Mouse (Mus musculus): ENCODE measurements at regions not wholly inside any gene's neighbourhood (a gene's known extent, or its start where the extent isn't known, plus 50 kb on each side); places are given as distances from the start of the nearest gene placed in this dataset.
"Not testable (repeated sequence)": the region's sequence is repeated elsewhere in the genome, so short reads cannot be mapped to it uniquely, and the experiment has no call there.

DNA sequence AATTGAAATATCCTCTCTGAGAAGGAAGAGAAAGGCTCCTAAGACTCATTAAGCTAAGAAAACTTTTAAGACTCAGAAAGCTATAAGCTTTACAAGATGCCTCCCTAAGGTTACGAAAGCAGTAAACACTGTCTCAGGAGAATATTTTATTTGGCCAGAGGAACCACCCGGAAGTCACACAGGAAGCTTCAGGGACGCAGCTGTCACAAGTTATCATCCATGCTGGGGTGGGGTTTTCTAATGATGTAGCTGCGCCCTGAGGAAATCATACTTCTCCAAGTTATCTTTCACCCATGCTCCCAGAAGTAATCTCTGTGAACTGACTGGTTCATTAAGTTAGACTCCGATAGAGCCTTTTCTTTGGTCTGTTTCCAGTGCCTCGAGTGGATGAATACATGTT, 102.0 kb upstream of the Fam78b start:
- ATAC-seq (ENCODE audit: insufficient number of reproducible peaks, low FRiP score, low TSS enrichment): no peak

DNA sequence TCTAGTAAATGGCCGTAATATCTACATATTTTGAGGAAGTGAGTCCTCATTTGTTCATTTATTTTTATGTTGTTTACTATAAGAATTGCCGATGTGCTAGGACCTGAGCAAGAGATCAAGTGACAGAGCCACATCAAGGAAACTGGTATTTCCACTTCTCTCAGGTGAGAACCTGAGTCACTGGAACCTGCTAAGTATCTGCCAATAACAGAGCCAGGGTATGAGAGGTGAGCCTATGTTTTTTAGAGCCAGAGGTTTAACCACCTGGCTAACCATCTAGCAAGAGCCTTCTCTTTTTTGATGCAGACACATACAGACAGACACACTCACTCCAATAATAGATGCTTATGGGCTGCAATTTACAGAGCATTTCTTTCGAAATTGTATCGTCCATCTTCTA, 101.2 kb upstream of the Fam78b start:
- ATAC-seq (ENCODE audit: insufficient number of reproducible peaks, low FRiP score, low TSS enrichment): no peak

DNA sequence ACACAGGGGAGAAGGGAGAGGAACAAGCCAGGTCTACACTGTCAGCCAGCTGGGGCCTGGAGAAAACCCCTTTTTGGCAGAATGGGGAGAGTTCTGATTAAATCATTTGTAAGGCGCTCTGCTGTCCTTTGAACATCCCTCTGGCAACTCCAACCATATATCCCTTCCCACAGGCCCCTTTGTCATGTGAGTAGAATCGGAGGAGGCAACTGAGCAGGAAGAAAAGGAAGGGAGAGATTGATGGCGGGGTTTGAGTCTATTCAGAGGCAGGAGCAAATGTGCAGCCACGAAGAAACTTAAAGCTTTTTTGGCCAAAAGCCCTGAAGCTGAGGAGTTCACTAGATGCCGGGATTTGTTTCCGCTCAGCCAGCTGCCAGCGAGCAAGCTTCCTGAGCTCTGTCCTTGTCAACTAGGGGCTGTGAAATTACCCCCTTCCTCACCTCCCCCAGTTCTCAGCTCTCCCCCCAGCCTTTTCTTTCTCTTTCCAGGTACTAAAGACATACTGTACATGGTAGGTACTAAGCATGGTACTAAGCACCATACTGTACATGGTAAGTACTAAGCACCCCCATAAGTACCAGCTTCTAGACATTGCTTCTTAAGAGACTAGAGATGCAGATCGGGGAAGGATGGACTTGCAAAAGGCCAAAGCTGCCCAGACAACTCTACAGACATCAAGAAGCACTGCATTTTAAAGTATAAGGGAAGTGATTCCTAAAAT, 100.6 kb upstream of the Fam78b start:
- ATAC-seq (ENCODE audit: insufficient number of reproducible peaks, low FRiP score, low TSS enrichment): no peak

DNA sequence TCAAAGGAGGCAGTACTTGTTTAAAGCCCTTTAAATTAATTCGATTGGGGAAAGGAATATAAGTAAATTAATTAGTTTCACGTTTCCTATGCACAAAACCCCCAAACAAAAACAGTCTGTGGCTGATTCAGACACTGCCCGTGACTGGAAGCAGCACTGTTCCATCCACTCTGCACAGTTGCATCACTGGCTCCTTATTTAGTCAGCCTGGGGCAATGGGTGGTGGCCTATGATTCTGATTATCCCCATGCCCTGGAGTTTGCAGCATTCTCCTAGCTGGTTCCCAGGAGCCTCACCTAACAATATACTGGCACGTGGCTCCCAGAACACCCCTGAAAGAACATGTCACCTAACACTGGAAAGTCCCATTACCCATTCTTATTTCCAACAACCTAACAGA, 99.6 kb upstream of the Fam78b start:
- no peak for ATAC-seq (ENCODE audit: insufficient number of reproducible peaks, low FRiP score, low TSS enrichment)

- peak; percentile 80 for ATAC-seq (ENCODE audit: insufficient number of reproducible peaks, low FRiP score, low TSS enrichment)
Observed at GRCm38 (mm10) chr1:166903417-166903816, 97.8 kb upstream of the Fam78b start.

DNA sequence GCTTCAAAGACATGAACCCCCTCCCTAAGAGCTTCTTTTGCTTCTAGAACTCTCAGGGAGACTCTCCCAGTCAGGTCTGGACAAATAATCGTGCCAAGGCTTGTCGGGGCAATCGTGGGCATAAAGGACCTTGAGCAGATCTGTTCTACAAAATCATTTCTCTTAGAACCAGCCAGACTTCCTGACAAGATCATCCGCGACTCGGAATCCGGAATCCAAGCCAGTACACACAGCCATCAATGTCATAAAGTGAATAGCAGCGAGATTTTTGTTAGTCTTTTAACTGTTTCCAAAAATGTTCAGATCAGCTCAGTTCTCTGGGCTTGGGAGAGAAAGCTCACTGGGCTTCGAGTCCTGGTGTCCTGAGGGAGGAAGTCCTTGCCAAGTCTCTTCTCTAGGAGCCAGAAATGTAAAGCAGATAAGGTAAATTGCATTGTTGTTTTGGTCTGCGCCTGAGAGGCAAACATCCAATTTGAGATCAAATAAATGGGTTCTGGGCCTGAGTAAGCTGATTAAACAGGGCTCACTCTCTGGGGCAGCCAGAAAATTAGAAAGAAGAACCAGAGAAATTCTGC, 92.9 kb upstream of the Fam78b start:
- ATAC-seq (ENCODE audit: insufficient number of reproducible peaks, low FRiP score, low TSS enrichment): 0 out of 2 replicates have a peak, but pooled peaks have one; percentile 36

- ATAC-seq (ENCODE audit: insufficient number of reproducible peaks, low FRiP score, low TSS enrichment): not testable (repeated sequence)
Observed at GRCm38 (mm10) chr1:166912195-166912594, 89.0 kb upstream of the Fam78b start.

- ATAC-seq (ENCODE audit: insufficient number of reproducible peaks, low FRiP score, low TSS enrichment): no peak
Observed at GRCm38 (mm10) chr1:166922911-166923712, 78.1 kb upstream of the Fam78b start.

GRCm38 (mm10) chr1:166923713-166923975, 77.6 kb upstream of the Fam78b start:
- no peak for ATAC-seq (ENCODE audit: insufficient number of reproducible peaks, low FRiP score, low TSS enrichment)

- no peak for ATAC-seq (ENCODE audit: insufficient number of reproducible peaks, low FRiP score, low TSS enrichment)
Observed at GRCm38 (mm10) chr1:166924126-166924525, 77.1 kb upstream of the Fam78b start.

DNA sequence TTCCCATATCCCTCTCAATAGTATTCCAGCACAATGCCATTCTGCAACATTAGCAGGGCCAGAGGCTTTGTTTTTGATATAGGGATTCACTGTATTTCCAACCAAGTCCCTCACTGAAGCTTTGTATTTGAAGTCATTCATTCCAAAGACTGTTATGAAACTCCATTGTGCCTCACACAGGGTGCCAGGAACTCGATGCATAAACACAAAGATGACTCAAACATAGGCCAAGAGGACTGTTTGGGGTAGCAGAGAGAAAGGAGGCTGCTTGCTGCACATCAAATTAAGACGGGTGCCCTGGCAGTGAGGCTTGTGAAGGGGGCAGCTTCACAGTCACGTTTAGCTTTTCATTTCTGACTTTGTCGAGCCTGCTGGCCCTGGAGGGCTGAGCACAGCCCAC, 75.1 kb upstream of the Fam78b start:
- no peak for ATAC-seq (ENCODE audit: insufficient number of reproducible peaks, low FRiP score, low TSS enrichment)

GRCm38 (mm10) chr1:166939744-166940143, 61.5 kb upstream of the Fam78b start:
- ATAC-seq (ENCODE audit: insufficient number of reproducible peaks, low FRiP score, low TSS enrichment): not testable (repeated sequence)

GRCm38 (mm10) chr1:166940146-166941076, 60.8 kb upstream of the Fam78b start:
- ATAC-seq (ENCODE audit: insufficient number of reproducible peaks, low FRiP score, low TSS enrichment): not testable (repeated sequence)

DNA sequence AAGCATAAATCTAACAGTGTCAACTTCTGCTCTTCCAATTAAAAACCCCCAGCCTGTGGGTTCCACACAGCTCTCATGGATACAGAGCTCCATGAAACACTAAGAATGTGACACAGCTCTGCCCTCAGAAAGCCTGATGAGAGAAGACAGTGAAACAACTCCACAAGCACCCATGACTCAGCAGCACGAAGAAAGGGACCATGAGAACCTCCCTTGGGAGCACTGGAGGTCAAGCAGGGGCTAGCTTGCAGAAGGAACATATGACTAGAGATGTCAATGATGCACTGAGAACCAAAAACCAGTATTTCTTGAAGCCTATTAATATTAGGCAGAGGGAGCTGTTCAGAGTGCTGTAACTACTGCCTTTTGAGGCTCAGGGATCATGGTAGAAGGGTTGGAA, 59.0 kb upstream of the Fam78b start:
- ATAC-seq (ENCODE audit: insufficient number of reproducible peaks, low FRiP score, low TSS enrichment): no peak

DNA sequence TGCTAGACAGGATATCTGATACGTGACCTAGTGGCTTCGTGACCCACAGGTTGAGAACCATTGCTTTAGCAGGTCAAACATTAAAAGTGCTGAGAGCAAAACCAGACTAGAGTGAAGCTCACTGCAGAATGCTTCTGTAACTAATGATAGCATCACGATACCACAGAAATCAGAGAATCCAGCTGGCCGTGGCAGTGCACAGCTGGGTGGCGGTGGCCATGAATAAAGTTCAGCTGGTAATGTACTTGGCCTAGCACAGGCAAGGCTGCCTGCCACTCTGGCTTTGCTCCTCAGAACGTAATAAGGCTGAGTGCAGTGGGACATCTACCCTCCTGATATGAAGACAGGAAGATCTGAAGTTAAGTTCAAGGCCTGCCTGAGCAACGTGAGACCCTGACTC, 56.7 kb upstream of the Fam78b start:
- no peak for ATAC-seq (ENCODE audit: insufficient number of reproducible peaks, low FRiP score, low TSS enrichment)

- no peak for ATAC-seq (ENCODE audit: insufficient number of reproducible peaks, low FRiP score, low TSS enrichment)
Observed at GRCm38 (mm10) chr1:166947844-166948702, 53.1 kb upstream of the Fam78b start.
